Mouse (Mus musculus) stomach, embryonic 15.5 days (tissue): ENCODE results near the gene Ftsj1. TPM values are rescaled to one million over a fixed set of nuclear protein-coding genes. Genes with fewer than 3 reads are reported as not detected.

Experiments used
- ATAC-seq: fragments of 200-750 bp; cut with Nextera tagmentation; 2 replicates; pipeline ENCODE4 v1.8.0; 2017; ENCODE audit warnings: low read depth, moderate number of reproducible peaks, moderate TSS enrichment; ENCODE audit not compliant: insufficient read depth, low FRiP score
- H3K27ac ChIP-seq: fragments of 300-500 bp; sonication (generic); 2 replicates; pipeline ENCODE4 v1.5.1; 2015; ENCODE audit warnings: mild to moderate bottlenecking, inconsistent platforms
- H3K27me3 ChIP-seq: fragments of 300-500 bp; sonication (generic); replicated peaks from 2 replicates; pipeline ENCODE4 v1.6.1; 2015; ENCODE audit warnings: inconsistent platforms
- H3K36me3 ChIP-seq: fragments of 300-500 bp; sonication (generic); 2 replicates; pipeline ENCODE4 v1.6.1; 2015; ENCODE audit warnings: inconsistent platforms
- H3K4me1 ChIP-seq: fragments of 300-500 bp; sonication (generic); 2 replicates; pipeline ENCODE4 v1.6.1; 2015; ENCODE audit warnings: inconsistent platforms
- H3K4me2 ChIP-seq: fragments of 300-500 bp; sonication (generic); 2 replicates; pipeline ENCODE4 v1.6.1; 2015; ENCODE audit warnings: mild to moderate bottlenecking, inconsistent platforms
- H3K4me3 ChIP-seq: fragments of 300-500 bp; sonication (generic); replicated peaks from 2 replicates; pipeline ENCODE4 v1.5.1; 2015; ENCODE audit warnings: inconsistent platforms
- H3K9ac ChIP-seq: fragments of 300-500 bp; sonication (generic); 2 replicates; pipeline ENCODE4 v1.6.1; 2015; ENCODE audit warnings: inconsistent platforms
- H3K9me3 ChIP-seq: fragments of 300-500 bp; sonication (generic); 2 replicates; pipeline ENCODE4 v1.6.1; 2016; ENCODE audit warnings: inconsistent platforms
- WGBS: fragments of 180-500 bp; shearing (Covaris S2); methylation state at CpG from one replicate; pipeline ENCODE4 v1.1.7; 2015; 5-methylcytosine and 5-hydroxymethylcytosine counted together
- polyA plus RNA-seq: library from polyadenylated mRNA; unstranded; fragments of >200 nt; fragmentation: Nextera tagmentation; extraction: Ambion mirVana; gene quantifications from 2 replicates; pipeline ENCODE4 v1.2.1, GENCODE M21; 2015

The Ftsj1 gene
- 36.8 and 38.3 TPM in 2 replicates for polyA plus RNA-seq

- no peaks in the 10 kb centered on the region for H3K27me3 ChIP-seq
- no peaks in the 10 kb centered on the region for H3K4me1 ChIP-seq
- H3K4me3 ChIP-seq: peak within 1 kb of the TSS; percentile 56
- peak within 1 kb of the TSS; percentile 51 for H3K4me2 ChIP-seq
- WGBS: 14% methylated on average over 45 of the region's 45 CpGs
- H3K9ac ChIP-seq: peak within 1 kb of the TSS; percentile 29; the same call in 1 of the 2 replicates
- H3K27ac ChIP-seq: peak within 1 kb of the TSS; percentile 73; the same call in 1 of the 2 replicates
- ATAC-seq: peak; percentile 92
- H3K36me3 ChIP-seq: no peaks in the 10 kb centered on the region
- no peaks in the 10 kb centered on the region for H3K9me3 ChIP-seq
Observed at GRCm38 (mm10) chrX:8252334-8253285, at the start of gene Ftsj1. Ftsj1 (minus strand) TSS chrX:8252406.

- Histone ChIP-seq H3K4me2 (no peak overlapping the region), H3K4me1 (no peaks in the 10 kb centered on the region)
- 73% methylated on average over 5 of the region's 5 CpGs for WGBS
Observed at GRCm38 (mm10) chrX:8288621-8289020, 36.4 kb upstream of the Ftsj1 start.

DNA sequence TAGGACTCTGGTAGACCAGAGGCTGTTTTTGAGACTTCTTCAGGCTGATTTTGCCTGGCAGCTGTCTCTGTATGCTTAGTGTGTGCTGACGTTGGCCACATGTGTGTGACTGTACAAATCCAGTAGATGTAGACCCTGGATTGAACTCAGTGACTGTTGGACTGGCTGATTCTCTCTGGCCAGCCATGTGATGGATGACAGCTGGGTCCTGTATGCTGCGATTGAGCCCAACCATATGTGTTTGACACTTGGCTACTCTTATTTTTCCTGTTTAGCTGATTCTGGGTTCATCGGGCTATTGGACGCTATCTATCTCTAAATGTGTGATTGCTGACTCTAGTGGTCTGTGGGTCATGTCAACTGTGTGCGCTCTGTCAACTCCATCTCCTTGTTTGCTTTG, 21.9 kb upstream of the Ftsj1 start:
- Histone ChIP-seq H3K36me3 (no peaks in the 10 kb centered on the region), H3K4me3 (no peak overlapping the region), H3K27ac (no peak overlapping the region), H3K4me1 (no peaks in the 10 kb centered on the region), H3K9me3 (no peaks in the 10 kb centered on the region), H3K9ac (no peak overlapping the region), H3K27me3 (no peaks in the 10 kb centered on the region), H3K4me2 (no peak overlapping the region)
- peak; percentile 70; the same call in 1 of the 2 replicates for ATAC-seq
- WGBS: 62% methylated on average over 5 of the region's 5 CpGs

More at GRCm38 (mm10) chrX:8288621-8289020, 36.4 kb upstream of the Ftsj1 start:
- ATAC-seq: no peak
- no peaks in the 10 kb centered on the region for H3K27me3 ChIP-seq
- no peak overlapping the region for H3K27ac ChIP-seq
- H3K36me3 ChIP-seq: no peaks in the 10 kb centered on the region
- H3K4me3 ChIP-seq: no peak overlapping the region
- no peak overlapping the region for H3K9ac ChIP-seq
- no peaks in the 10 kb centered on the region for H3K9me3 ChIP-seq

GRCm38 (mm10) chrX:8272000-8272399, 19.8 kb upstream of the Ftsj1 start:
- Histone ChIP-seq H3K27ac (no peak overlapping the region), H3K27me3 (no peaks in the 10 kb centered on the region), H3K36me3 (no peaks in the 10 kb centered on the region), H3K9me3 (no peaks in the 10 kb centered on the region), H3K4me3 (peak overlapping the region; percentile 19), H3K4me2 (peak overlapping the region; percentile 42), H3K4me1 (no peaks in the 10 kb centered on the region), H3K9ac (no peak overlapping the region)
- ATAC-seq: peak; percentile 79; the same call in 1 of the 2 replicates
- 31% methylated on average over 9 of the region's 10 CpGs for WGBS

DNA sequence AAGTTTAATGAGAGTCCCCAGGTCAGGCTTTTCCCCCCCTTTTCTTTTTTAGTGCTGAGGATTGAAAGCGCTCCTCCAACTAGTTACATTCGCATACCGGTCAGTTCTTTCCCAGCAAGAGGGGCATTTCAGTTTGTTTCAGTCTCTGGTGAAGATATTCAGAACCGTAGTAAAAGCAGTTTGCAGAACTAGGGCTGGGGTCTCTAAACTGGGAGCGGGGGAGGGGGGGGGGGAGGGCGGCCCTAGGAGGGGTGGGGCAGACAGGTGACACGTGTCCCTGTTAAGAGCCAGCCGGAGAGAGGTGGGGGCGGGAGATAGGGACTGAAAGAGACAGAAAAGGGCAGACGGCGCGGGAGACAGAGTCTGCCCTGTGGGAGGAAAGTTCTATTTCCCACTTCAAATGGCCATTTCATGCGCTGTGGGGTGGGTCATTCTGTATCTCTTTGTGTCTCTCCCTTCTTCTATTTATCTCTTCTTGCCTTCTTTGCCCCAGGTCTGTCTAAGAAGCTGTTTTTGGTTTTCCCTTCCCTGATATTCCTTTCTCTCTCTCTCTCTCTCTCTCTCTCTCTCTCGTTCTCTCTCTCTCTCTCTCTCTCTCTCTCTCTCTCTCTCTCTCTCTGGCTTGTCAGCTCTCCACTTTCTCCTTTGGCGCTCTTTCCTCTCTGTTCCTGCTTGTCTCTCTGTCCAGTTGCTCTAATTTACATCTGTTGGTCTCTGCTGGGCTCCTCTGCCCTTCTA, 19.0 kb upstream of the Ftsj1 start, which contains the start of gene Slc38a5:
TSS of gene Slc38a5 (plus strand) at position 51 of the 738 bp plus-strand sequence.
- no peaks in the 10 kb centered on the region for H3K4me1 ChIP-seq
- no peak within 1 kb of the TSS for H3K9ac ChIP-seq
- no peaks in the 10 kb centered on the region for H3K9me3 ChIP-seq
- H3K36me3 ChIP-seq: no peaks in the 10 kb centered on the region
- 15% methylated on average over 13 of the region's 15 CpGs for WGBS
- peak within 1 kb of the TSS; percentile 42 for H3K4me2 ChIP-seq
- ATAC-seq: no peak
- H3K27me3 ChIP-seq: no peaks in the 10 kb centered on the region
- peak within 1 kb of the TSS; percentile 19 for H3K4me3 ChIP-seq
- H3K27ac ChIP-seq: no peak within 1 kb of the TSS

DNA sequence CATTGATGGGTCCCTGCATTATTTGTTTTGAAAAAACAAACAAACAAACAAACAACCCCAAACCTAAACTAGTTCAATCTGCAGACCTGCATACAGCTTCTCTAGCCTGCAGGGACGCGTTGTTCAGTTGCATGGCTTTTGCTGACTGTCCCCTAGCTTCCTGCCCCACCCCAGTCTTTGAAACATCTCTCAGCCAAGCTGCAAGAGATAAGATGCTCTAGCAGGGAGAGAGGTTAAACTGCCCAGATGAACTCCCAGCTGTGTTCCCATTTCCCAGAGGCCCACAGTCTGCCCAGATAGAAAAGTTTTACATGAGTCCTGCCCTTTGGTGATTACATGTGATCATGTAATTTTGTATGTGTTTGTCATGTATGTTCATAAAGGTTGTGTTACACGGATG, 12.0 kb upstream of the Ftsj1 start:
- Histone ChIP-seq H3K36me3 (no peaks in the 10 kb centered on the region), H3K27ac (no peak overlapping the region), H3K4me1 (no peaks in the 10 kb centered on the region), H3K4me2 (no peak overlapping the region), H3K4me3 (no peak overlapping the region), H3K9ac (no peak overlapping the region), H3K27me3 (no peaks in the 10 kb centered on the region), H3K9me3 (no peaks in the 10 kb centered on the region)
- peak; percentile 50; the same call in 1 of the 2 replicates for ATAC-seq
- 80% methylated on average over 3 of the region's 3 CpGs for WGBS

GRCm38 (mm10) chrX:8263156-8263804, 11.1 kb upstream of the Ftsj1 start:
- H3K9ac ChIP-seq: no peak overlapping the region
- no peaks in the 10 kb centered on the region for H3K36me3 ChIP-seq
- 75% methylated on average over 5 of the region's 5 CpGs for WGBS
- no peak overlapping the region for H3K4me3 ChIP-seq
- no peak overlapping the region for H3K27ac ChIP-seq
- H3K27me3 ChIP-seq: no peaks in the 10 kb centered on the region
- no peak for ATAC-seq
- no peaks in the 10 kb centered on the region for H3K4me1 ChIP-seq
- no peak overlapping the region for H3K4me2 ChIP-seq
- no peaks in the 10 kb centered on the region for H3K9me3 ChIP-seq

DNA sequence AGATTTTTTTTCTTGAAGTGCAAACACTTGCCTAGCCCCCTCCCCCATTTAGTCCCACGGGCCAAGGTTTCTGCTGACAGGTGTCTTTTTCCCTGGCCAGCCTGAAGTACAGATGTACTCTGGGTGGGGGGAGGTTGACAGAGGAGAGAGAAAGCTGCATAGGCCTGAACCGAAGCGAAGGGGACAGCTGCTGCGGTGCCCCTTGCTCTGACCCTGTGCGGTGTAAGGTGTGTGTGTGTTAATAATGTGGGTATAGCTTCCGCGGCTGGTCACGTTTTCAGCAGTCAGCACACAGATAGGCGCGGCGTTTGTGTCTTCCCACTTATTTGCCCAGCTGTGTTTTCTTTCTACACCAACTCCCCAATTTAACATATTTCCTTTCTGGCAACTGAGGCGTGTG, 7.3 kb upstream of the Ftsj1 start:
- no peaks in the 10 kb centered on the region for H3K9me3 ChIP-seq
- H3K4me3 ChIP-seq: no peak overlapping the region
- H3K27ac ChIP-seq: no peak overlapping the region
- H3K36me3 ChIP-seq: no peaks in the 10 kb centered on the region
- peak; percentile 60; the same call in 1 of the 2 replicates for ATAC-seq
- no peaks in the 10 kb centered on the region for H3K4me1 ChIP-seq
- no peak overlapping the region for H3K4me2 ChIP-seq
- 69% methylated on average over 12 of the region's 12 CpGs for WGBS
- no peaks in the 10 kb centered on the region for H3K27me3 ChIP-seq
- no peak overlapping the region for H3K9ac ChIP-seq

- ATAC-seq: no peak
- 25% methylated on average over 4 of the region's 6 CpGs for WGBS
- no peaks in the 10 kb centered on the region for H3K27me3 ChIP-seq
- H3K27ac ChIP-seq: no peak overlapping the region
- no peak overlapping the region for H3K4me3 ChIP-seq
- no peak overlapping the region for H3K4me2 ChIP-seq
- no peaks in the 10 kb centered on the region for H3K4me1 ChIP-seq
- no peaks in the 10 kb centered on the region for H3K36me3 ChIP-seq
- no peak overlapping the region for H3K9ac ChIP-seq
- no peaks in the 10 kb centered on the region for H3K9me3 ChIP-seq
Observed at GRCm38 (mm10) chrX:8255807-8256206, 3.6 kb upstream of the Ftsj1 start.

DNA sequence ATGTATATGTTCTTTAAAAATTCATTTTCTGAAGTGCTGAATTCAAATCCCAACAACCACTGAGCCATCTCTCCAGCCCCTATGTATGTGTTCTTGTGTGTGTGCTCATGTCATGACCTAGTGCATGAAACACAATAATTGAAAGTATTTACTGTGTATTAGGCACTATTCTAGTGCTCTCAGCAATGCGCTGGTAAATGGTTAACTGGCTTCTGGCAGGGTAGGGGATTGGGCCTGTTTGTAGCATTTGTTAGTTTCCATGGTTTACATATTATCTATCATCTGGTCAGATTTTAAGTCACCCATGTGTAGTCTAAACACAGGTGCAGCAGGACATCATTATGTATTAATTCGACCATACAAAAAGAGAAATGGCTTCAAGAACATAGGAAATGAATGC, 1.5 kb upstream of the Ftsj1 start:
- Histone ChIP-seq H3K4me2 (no peak overlapping the region), H3K27me3 (no peaks in the 10 kb centered on the region), H3K4me1 (no peaks in the 10 kb centered on the region), H3K9me3 (no peaks in the 10 kb centered on the region), H3K27ac (no peak overlapping the region), H3K4me3 (no peak overlapping the region), H3K36me3 (no peaks in the 10 kb centered on the region), H3K9ac (no peak overlapping the region)
- WGBS: 68% methylated on average over 2 of the region's 2 CpGs
- no peak for ATAC-seq

- Histone ChIP-seq H3K27me3 (no peaks in the 10 kb centered on the region), H3K4me3 (peak overlapping the region; percentile 56), H3K4me2 (peak overlapping the region; percentile 51), H3K9me3 (no peaks in the 10 kb centered on the region), H3K9ac (peak overlapping the region; percentile 29; the same call in 1 of the 2 replicates), H3K27ac (no peak overlapping the region), H3K36me3 (no peaks in the 10 kb centered on the region), H3K4me1 (no peaks in the 10 kb centered on the region)
- WGBS: 16% methylated on average over 18 of the region's 18 CpGs
- ATAC-seq: peak; percentile 45; the same call in 1 of the 2 replicates
Observed at GRCm38 (mm10) chrX:8251789-8252333, 345 bp downstream of the Ftsj1 start.
